Mouse (Mus musculus): ENCODE data around the gene Hoxa9.

DNA sequence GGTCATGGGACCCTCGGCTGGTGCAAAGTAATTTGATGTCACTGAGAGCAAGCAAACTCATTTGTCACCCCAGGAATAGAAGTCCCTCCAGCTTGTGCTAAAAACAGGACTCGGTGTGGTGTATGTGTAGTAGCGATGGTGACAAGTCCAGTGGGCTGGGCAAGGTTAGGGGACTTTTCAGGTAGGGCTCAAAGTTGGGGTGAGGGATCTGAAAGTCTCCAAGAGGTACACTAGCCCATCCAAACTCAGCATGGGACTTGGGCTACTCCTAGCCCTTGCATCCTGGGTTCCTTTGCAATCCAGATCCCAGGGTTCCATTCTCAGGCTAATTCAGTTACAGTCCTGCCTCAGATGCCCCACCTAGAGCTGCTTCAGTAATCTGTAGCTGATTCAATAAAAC lies 37.9 kb upstream of the Hoxa9 start:
- no peak for TF ChIP-seq CTCF (IDR thresholded peaks at IDR 0.05; ENCODE audit: low read depth, low read length)
- TF ChIP-seq POLR2A (IDR thresholded peaks at IDR 0.05; ENCODE audit: extremely low read depth, insufficient read depth, low read length) = no peak

All from liver, adult 2 months (tissue).